Mouse (Mus musculus) MEL (cell line): ENCODE measurements around the gene Prl4a1. TPM values are rescaled to one million over a fixed set of nuclear protein-coding genes. Genes with fewer than 3 reads are reported as not detected.
"Not testable (repeated sequence)": the region's sequence is repeated elsewhere in the genome, so short reads cannot be mapped to it uniquely, and the experiment has no call there.

Source experiments
- DNase-seq: peaks from one replicate; pipeline ENCODE4 v3.0.0; 2011; ENCODE audit warnings: low read depth, low spot score
- H3K27ac ChIP-seq: 2 replicates; pipeline ENCODE4 v1.5.1; 2012; ENCODE audit warnings: low read depth, mild to moderate bottlenecking, control low read depth, low read length, moderate library complexity; ENCODE audit not compliant: control insufficient read depth
- H3K27me3 ChIP-seq, 2 experiments: fragments of 150-350 bp in 1 of 2; sonication (generic) in 1 of 2; 2 replicates each; pipeline ENCODE4 v1.6.1; 2012; ENCODE audit warnings: low read length in 2 of 2, mild to moderate bottlenecking in 2 of 2, improper control_type of control experiment in 1 of 2, moderate library complexity in 1 of 2; ENCODE audit not compliant: insufficient read depth in 2 of 2, control insufficient read depth in 1 of 2
- H3K36me3 ChIP-seq, 2 experiments: 2 replicates each; pipeline ENCODE4 v1.6.1; 2012 to 2014; ENCODE audit warnings: low read length in 2 of 2, improper control_type of control experiment in 1 of 2, inconsistent platforms in 1 of 2, mild to moderate bottlenecking in 1 of 2; ENCODE audit not compliant: insufficient read depth in 2 of 2, control insufficient read depth in 1 of 2
- H3K4me1 ChIP-seq, 2 experiments: fragments of 150-350 bp in 1 of 2; sonication (generic) in 1 of 2; 2 replicates each; pipeline ENCODE4 v1.6.1; 2012; ENCODE audit warnings: low read length in 2 of 2, improper control_type of control experiment in 1 of 2, mild to moderate bottlenecking in 1 of 2; ENCODE audit not compliant: insufficient read depth in 2 of 2, control insufficient read depth in 1 of 2
- H3K4me3 ChIP-seq, 2 experiments: fragments of 150-350 bp in 1 of 2; sonication (generic) in 1 of 2; 2 replicates each; pipeline ENCODE4 v1.5.1; 2012; ENCODE audit warnings: low read depth in 2 of 2, low read length in 2 of 2, mild to moderate bottlenecking in 2 of 2, moderate library complexity in 2 of 2, control low read depth in 1 of 2, improper control_type of control experiment in 1 of 2; ENCODE audit not compliant: control insufficient read depth in 1 of 2, insufficient read depth in 1 of 2
- H3K79me2 ChIP-seq: 2 replicates; pipeline ENCODE4 v1.6.1; 2012; ENCODE audit warnings: mild to moderate bottlenecking, low read length, moderate library complexity; ENCODE audit not compliant: control insufficient read depth, poor library complexity, insufficient read depth
- H3K9ac ChIP-seq: 2 replicates; pipeline ENCODE4 v1.6.1; 2012; ENCODE audit warnings: low read depth, mild to moderate bottlenecking, control low read depth, low read length, moderate library complexity; ENCODE audit not compliant: control insufficient read depth, poor library complexity, severe bottlenecking
- H3K9me3 ChIP-seq: fragments of 150-350 bp; sonication (generic); replicated peaks from 2 replicates; pipeline ENCODE4 v1.6.1; 2012; ENCODE audit warnings: mild to moderate bottlenecking, low read length, improper control_type of control experiment, moderate library complexity; ENCODE audit not compliant: insufficient read depth
- BHLHE40 ChIP-seq: IDR thresholded peaks from 2 replicates; pipeline ENCODE4 v1.6.1; 2012; ENCODE audit warnings: low read depth, mild to moderate bottlenecking, inconsistent platforms, low read length, improper control_type of control experiment, borderline replicate concordance
- CHD1 ChIP-seq: IDR thresholded peaks from 2 replicates; pipeline ENCODE4 v1.6.1; 2012; ENCODE audit warnings: low read depth, mild to moderate bottlenecking, inconsistent platforms, low read length, improper control_type of control experiment
- CHD2 ChIP-seq: IDR thresholded peaks from 2 replicates; pipeline ENCODE4 v1.6.1; 2011; ENCODE audit warnings: low read length, improper control_type of control experiment
- ELF1 ChIP-seq: IDR thresholded peaks from 2 replicates; pipeline ENCODE4 v1.6.1; 2014; ENCODE audit warnings: low read depth, mild to moderate bottlenecking, inconsistent platforms, low read length, improper control_type of control experiment, moderate library complexity
- EP300 ChIP-seq, 2 experiments: IDR thresholded peaks; 2 replicates each; pipeline ENCODE4 v1.6.1; 2011; ENCODE audit warnings: improper control_type of control experiment in 2 of 2, low read length in 2 of 2, low read depth in 1 of 2, mild to moderate bottlenecking in 1 of 2
- HCFC1 ChIP-seq: IDR thresholded peaks from 2 replicates; pipeline ENCODE4 v1.6.1; 2012; ENCODE audit warnings: low read depth, mild to moderate bottlenecking, inconsistent platforms, low read length, improper control_type of control experiment, moderate library complexity
- KAT2A ChIP-seq: conservative IDR thresholded peaks from 2 replicates; pipeline ENCODE4 v1.6.1; 2012; ENCODE audit warnings: low read depth, low read length, improper control_type of control experiment, inconsistent platforms
- MAZ ChIP-seq: IDR thresholded peaks from 2 replicates; pipeline ENCODE4 v1.6.1; 2012; ENCODE audit warnings: low read depth, mild to moderate bottlenecking, inconsistent platforms, low read length, improper control_type of control experiment
- MXI1 ChIP-seq: IDR thresholded peaks from 2 replicates; pipeline ENCODE4 v1.6.1; 2011; ENCODE audit warnings: mild to moderate bottlenecking, low read depth, low read length, improper control_type of control experiment
- NELFE ChIP-seq: IDR thresholded peaks from 2 replicates; pipeline ENCODE4 v1.6.1; 2011; ENCODE audit warnings: low read depth, low read length, improper control_type of control experiment
- NRF1 ChIP-seq: IDR thresholded peaks from 2 replicates; pipeline ENCODE4 v1.6.1; 2014; ENCODE audit warnings: low read depth, mild to moderate bottlenecking, inconsistent platforms, low read length, improper control_type of control experiment, moderate library complexity; ENCODE audit not compliant: poor library complexity, insufficient read depth, severe bottlenecking
- POLR2AphosphoS5 ChIP-seq: IDR thresholded peaks from 2 replicates; pipeline ENCODE4 v1.6.1; 2012; ENCODE audit warnings: low read depth, borderline replicate concordance, mild to moderate bottlenecking, inconsistent platforms, low read length, moderate library complexity, mixed read lengths
- RAD21 ChIP-seq: IDR thresholded peaks from 2 replicates; pipeline ENCODE4 v1.6.1; 2011; ENCODE audit warnings: mild to moderate bottlenecking, low read depth, low read length, improper control_type of control experiment
- RCOR1 ChIP-seq: IDR thresholded peaks from 2 replicates; pipeline ENCODE4 v1.6.1; 2012; ENCODE audit warnings: low read depth, mild to moderate bottlenecking, inconsistent platforms, low read length, improper control_type of control experiment
- SMC3 ChIP-seq: IDR thresholded peaks from 2 replicates; pipeline ENCODE4 v1.6.1; 2011; ENCODE audit warnings: low read depth, low read length, improper control_type of control experiment
- TAL1 ChIP-seq: IDR thresholded peaks from 2 replicates; pipeline ENCODE4 v1.6.1; 2012; ENCODE audit warnings: mild to moderate bottlenecking, inconsistent platforms, low read length, moderate library complexity, mixed read lengths
- UBTF ChIP-seq: IDR thresholded peaks from 2 replicates; pipeline ENCODE4 v1.6.1; 2012; ENCODE audit warnings: low read depth, mild to moderate bottlenecking, inconsistent platforms, low read length, improper control_type of control experiment, moderate library complexity, borderline replicate concordance; ENCODE audit not compliant: insufficient read depth
- USF1 ChIP-seq: IDR thresholded peaks from 2 replicates; pipeline ENCODE4 v1.6.1; 2014; ENCODE audit warnings: low read depth, mild to moderate bottlenecking, inconsistent platforms, low read length, improper control_type of control experiment, moderate library complexity
- ZC3H11A ChIP-seq: IDR thresholded peaks from 2 replicates; pipeline ENCODE4 v1.6.1; 2012; ENCODE audit warnings: low read depth, mild to moderate bottlenecking, inconsistent platforms, low read length, improper control_type of control experiment
- ZMIZ1 ChIP-seq: IDR thresholded peaks from 2 replicates; pipeline ENCODE4 v1.6.1; 2012; ENCODE audit warnings: low read depth, mild to moderate bottlenecking, inconsistent platforms, low read length, improper control_type of control experiment, moderate library complexity
- ZNF384 ChIP-seq: IDR thresholded peaks from 2 replicates; pipeline ENCODE4 v1.6.1; 2012; ENCODE audit warnings: low read depth, mild to moderate bottlenecking, inconsistent platforms, low read length, improper control_type of control experiment
- polyA plus RNA-seq, 2 experiments: library from polyadenylated mRNA; stranded (reverse) in 1 of 2; unstranded in 1 of 2; fragments of >175 nt in 1 of 2; fragments of >200 nt in 1 of 2; gene quantifications; 2 replicates each; pipeline versions ENCODE4 v1.2.1 to v1.2.4; 2012; ENCODE audit warnings: low replicate concordance in 2 of 2, low read depth in 1 of 2; ENCODE audit not compliant: insufficient read length in 2 of 2, insufficient read depth in 1 of 2, missing spikeins in 1 of 2
- total RNA-seq: library from RNA; depleted of rRNA; stranded (reverse); fragments of 300-350 nt; gene quantifications from 2 replicates; pipeline ENCODE4 v1.2.3, GENCODE M21; 2012

Gene Prl4a1
- total and polyA plus RNA-seq, 3 experiments = not detected

DNA sequence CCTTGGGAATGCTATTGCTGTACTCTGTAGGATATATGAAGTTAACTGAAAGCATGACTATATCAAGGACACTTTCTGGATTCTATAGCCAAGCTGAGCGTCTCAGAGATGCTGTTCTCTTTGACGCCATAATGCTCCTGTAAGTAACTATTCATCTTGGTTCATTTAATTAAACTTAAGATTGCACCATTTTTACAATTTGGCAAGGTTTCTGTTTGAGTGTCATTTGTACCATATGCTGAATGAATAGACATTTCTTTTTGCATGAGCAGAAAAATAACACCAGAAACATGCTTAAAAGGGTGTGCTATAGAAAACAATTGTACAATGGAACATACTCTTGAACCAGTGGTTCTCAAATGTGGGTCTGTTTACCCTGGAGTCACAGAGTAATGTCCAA, 38.4 kb upstream of the Prl4a1 start:
- no peak overlapping the region for H3K27ac ChIP-seq
- no peak for DNase-seq
- H3K36me3 ChIP-seq = no peaks in the 10 kb centered on the region
- no peaks in the 10 kb centered on the region for H3K27me3 ChIP-seq
- no peaks in the 10 kb centered on the region for H3K79me2 ChIP-seq
- no peak overlapping the region for H3K4me3 ChIP-seq
- TF ChIP-seq UBTF (no peak), CHD1 (no peak), NRF1 (no peak), ZMIZ1 (no peak), KAT2A (no peak), NELFE (no peak), ELF1 (no peak), HCFC1 (no peak), CHD2 (no peak), RAD21 (no peak), USF1 (no peak), ZNF384 (no peak)
- no peaks in the 10 kb centered on the region for H3K4me1 ChIP-seq
- H3K9ac ChIP-seq = no peak overlapping the region
- no peaks in the 10 kb centered on the region for H3K9me3 ChIP-seq

GRCm38 (mm10) chr13:27996557-27996956, 19.5 kb upstream of the Prl4a1 start:
- H3K27me3 ChIP-seq, H3K9ac ChIP-seq, H3K9me3 ChIP-seq, H3K27ac ChIP-seq, H3K4me3 ChIP-seq, H3K79me2 ChIP-seq, H3K4me1 ChIP-seq, DNase-seq, H3K36me3 ChIP-seq: not testable (repeated sequence)

DNA sequence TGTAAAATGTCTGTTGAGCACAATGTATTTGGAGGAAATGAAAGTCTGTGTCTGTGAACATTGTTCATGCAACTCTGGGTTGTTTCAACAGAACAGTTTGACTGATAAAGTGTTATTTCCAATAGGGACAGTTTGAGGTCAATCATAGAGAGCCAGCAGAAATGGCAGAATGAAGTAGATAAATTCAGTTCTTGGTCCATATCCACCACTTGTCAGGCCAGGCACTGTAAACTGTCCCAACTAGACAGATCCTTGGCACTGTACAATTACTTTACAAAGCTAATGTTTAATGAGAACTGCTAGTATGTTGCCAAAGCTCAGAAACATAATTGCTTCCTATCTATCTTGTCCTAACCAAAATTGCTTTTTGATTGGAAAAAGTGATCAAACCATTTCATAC, 13.3 kb downstream of the Prl4a1 start:
- Histone ChIP-seq H3K36me3 (no peaks in the 10 kb centered on the region), H3K27ac (no peak overlapping the region), H3K4me1 (no peaks in the 10 kb centered on the region), H3K9ac (no peak overlapping the region), H3K4me3 (no peak overlapping the region), H3K79me2 (no peaks in the 10 kb centered on the region), H3K27me3 (no peaks in the 10 kb centered on the region), H3K9me3 (no peaks in the 10 kb centered on the region)
- no peak for DNase-seq
- TF ChIP-seq TAL1 (no peak), ZC3H11A (no peak), RCOR1 (no peak), KAT2A (no peak), SMC3 (no peak), MXI1 (no peak), POLR2AphosphoS5 (no peak), MAZ (no peak), BHLHE40 (no peak), EP300 (IDR thresholded peaks at IDR 0.05; ENCODE audit: low read depth in 1 of 2, low read length in 2 of 2) (no peak)
